Comparison of ENCODE assay signal across 10 mouse cellular contexts in genomic region chr8:108392909-108393308, GRCm38 (mm10).
A peak's percentile ranks its signal among the peaks of the same experiment; 100 is the strongest.
DNase-seq lines count a peak whose midpoint lies in the region; ATAC-seq lines count a peak whose summit lies in the region.
"Had no signal": no experiment of that assay in that cellular context is flagged by ENCODE, and none has a peak within 500 bp of the region (broad histone marks: within the 10 kb centered on the region; RNA-seq: fewer than 3 reads in every experiment).

No protein-coding gene starts in this region.

- ATAC-seq in kidney, embryonic 14.5 days (ENCODE audit: low FRiP score, low TSS enrichment), result peak; percentile 71
- ATAC-seq in liver, embryonic 12.5 days, result peak; percentile 51; the same call in 1 of the 2 replicates
- no peak for ATAC-seq in neural tube, embryonic 15.5 days (ENCODE audit: low FRiP score)

- H3K4me1 ChIP-seq in kidney, embryonic 14.5 days (ENCODE audit: control insufficient read depth, insufficient read depth, low read length), result peaks cover 11% of the 10 kb centered on the region; the same call in 1 of the 2 replicates
- H3K4me1 ChIP-seq in liver, embryonic 12.5 days, result 0 out of 2 replicates have a peak, but pooled peaks cover 7% of the 10 kb centered on the region
- H3K4me1 ChIP-seq in neural tube, embryonic 15.5 days, result peaks cover 15% of the 10 kb centered on the region

- H3K9ac ChIP-seq in kidney, embryonic 14.5 days (ENCODE audit: low read depth, low read length), result no peak overlapping the region
- no peak overlapping the region for H3K9ac ChIP-seq in liver, embryonic 12.5 days
- no peak overlapping the region for H3K9ac ChIP-seq in neural tube, embryonic 15.5 days (replicated peaks)

- H3K9me3 ChIP-seq in kidney, embryonic 14.5 days (ENCODE audit: control insufficient read depth, low read length), result no peaks in the 10 kb centered on the region
- no peaks in the 10 kb centered on the region for H3K9me3 ChIP-seq in liver, embryonic 12.5 days (replicated peaks)
- no peaks in the 10 kb centered on the region for H3K9me3 ChIP-seq in neural tube, embryonic 15.5 days (replicated peaks)

- H3K27ac ChIP-seq in kidney, embryonic 14.5 days (ENCODE audit: low read depth, low read length), result no peak overlapping the region
- no peak overlapping the region for H3K27ac ChIP-seq in liver, embryonic 12.5 days
- no peak overlapping the region for H3K27ac ChIP-seq in neural tube, embryonic 15.5 days (replicated peaks)

- DNase-seq in kidney, adult 11 months, result no peak
- peak; percentile 48 for DNase-seq in c-Kit-positive CD71-negative TER-119-negative erythroid progenitor cells, embryonic 14.5 days (ENCODE audit: low read depth)
- DNase-seq in thymus, postnatal 10 days (ENCODE audit: low spot score in 2 of 2), result peak; percentile 63 to 72
- DNase-seq in layer of hippocampus, adult 9-10 months (ENCODE audit: low spot score), result no peak
- DNase-seq in adrenal gland, adult 18-20 months (ENCODE audit: low spot score in 2 of 2), result no peak
- DNase-seq: cerebellum, adult 2 months; right cerebral cortex, postnatal 4 days had no signal

- H3K4me3 ChIP-seq in kidney, embryonic 14.5 days (ENCODE audit: low read length), result no peak overlapping the region
- no peak overlapping the region for H3K4me3 ChIP-seq in liver, embryonic 12.5 days
- H3K4me3 ChIP-seq in neural tube, embryonic 15.5 days (replicated peaks), result no peak overlapping the region

- WGBS in kidney, embryonic 14.5 days, result 39% methylated on average over 9 of the region's 9 CpGs
- 30% methylated on average over 9 of the region's 9 CpGs for WGBS in liver, embryonic 12.5 days (ENCODE audit: insufficient replicate concordance)
- WGBS in neural tube, embryonic 15.5 days, result 77% methylated on average over 9 of the region's 9 CpGs

- H3K36me3 ChIP-seq in kidney, embryonic 14.5 days (ENCODE audit: control insufficient read depth, insufficient read depth, low read length), result no peaks in the 10 kb centered on the region
- no peaks in the 10 kb centered on the region for H3K36me3 ChIP-seq in liver, embryonic 12.5 days
- H3K36me3 ChIP-seq in neural tube, embryonic 15.5 days, result no peaks in the 10 kb centered on the region

- H3K27me3 ChIP-seq in kidney, embryonic 14.5 days (ENCODE audit: control insufficient read depth, insufficient read depth, low read length), result no peaks in the 10 kb centered on the region
- H3K27me3 ChIP-seq in liver, embryonic 12.5 days (replicated peaks), result no peaks in the 10 kb centered on the region
- H3K27me3 ChIP-seq in neural tube, embryonic 15.5 days (replicated peaks), result no peaks in the 10 kb centered on the region

- no peak overlapping the region for H3K4me2 ChIP-seq in kidney, embryonic 14.5 days (replicated peaks; ENCODE audit: low read depth, low read length)
- no peak overlapping the region for H3K4me2 ChIP-seq in liver, embryonic 12.5 days
- H3K4me2 ChIP-seq in neural tube, embryonic 15.5 days, result no peak overlapping the region

Comparison
In these comparisons a context has a peak if more than half of its experiments do, and no peak if none do; other contexts are left out.
1. DNase-seq: peak in c-Kit-positive CD71-negative TER-119-negative erythroid progenitor cells, embryonic 14.5 days (single experiment) and thymus, postnatal 10 days (2 of 2); none in kidney, adult 11 months (single experiment), layer of hippocampus, adult 9-10 months (single experiment) and adrenal gland, adult 18-20 months (0 of 2).